Mouse (Mus musculus) stomach, postnatal 0 days (tissue): ENCODE results near the gene Cngb1.

Experiments
- CTCF ChIP-seq: IDR thresholded peaks from 2 replicates; pipeline ENCODE4 v1.5.1; 2016; ENCODE audit warnings: antibody characterized with exemption, low read depth, mild to moderate bottlenecking, moderate library complexity
- EP300 ChIP-seq: optimal IDR thresholded peaks from 2 replicates; pipeline ENCODE3; 2016; ENCODE audit warnings: antibody characterized with exemption

GRCm38 (mm10) chr8:95271841-95272240 is 34.5 kb downstream of the Cngb1 start:
- TF ChIP-seq EP300 (no peak), CTCF (no peak)
